Mouse (Mus musculus): Measurements from ENCODE around the gene Susd2.

DNA sequence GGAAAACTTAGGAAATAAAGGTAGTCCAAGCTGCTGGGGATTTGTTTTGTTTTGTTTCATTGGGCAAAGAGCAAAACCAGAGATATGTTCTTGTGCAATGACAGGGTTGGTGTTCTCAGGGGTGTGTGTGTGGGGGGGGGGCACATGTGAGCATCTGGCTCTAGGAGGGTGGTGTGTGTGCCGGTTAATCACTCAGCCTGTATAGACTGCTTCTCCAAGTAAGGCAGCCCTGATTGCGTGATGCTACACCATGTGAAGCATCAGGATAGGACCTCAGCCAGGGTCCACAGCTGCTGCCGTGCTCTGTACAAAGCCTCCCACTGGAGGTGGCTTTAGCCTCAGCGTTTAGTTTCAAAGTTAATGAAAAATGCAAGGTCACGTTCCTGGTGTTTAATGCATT lies 10.8 kb downstream of the Susd2 start:
- no peak for TF ChIP-seq CTCF (IDR thresholded peaks at IDR 0.05; ENCODE audit: extremely low read depth, insufficient read length, insufficient replicate concordance, low read depth, low read length)
- no peak for TF ChIP-seq POLR2A (IDR thresholded peaks at IDR 0.05; ENCODE audit: low read depth, low read length)
